Comparison of ENCODE assay signal across 15 mouse cellular contexts in the genomic region with DNA sequence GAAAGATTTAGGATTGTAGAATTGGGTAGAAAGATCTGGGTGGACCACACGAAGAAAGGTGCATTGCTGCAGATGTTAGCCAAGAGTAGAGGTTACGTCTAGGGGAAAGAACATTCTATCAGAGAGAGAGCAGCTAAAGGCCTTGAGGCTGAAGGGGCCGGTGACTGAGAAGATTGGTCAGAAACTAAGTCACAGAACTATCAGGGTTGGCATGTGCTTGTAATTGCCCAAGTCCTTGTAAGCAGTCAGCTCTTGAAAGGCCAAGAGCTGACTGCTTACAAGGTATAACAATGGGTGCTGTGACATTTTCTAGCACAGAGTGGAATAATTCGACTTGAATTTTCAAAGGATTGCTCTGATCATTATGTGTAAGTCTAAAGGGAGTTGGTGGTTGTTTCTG. TPM values are rescaled to one million over a fixed set of nuclear protein-coding genes. Genes with fewer than 3 reads are reported as not detected.
DNase-seq lines count a peak whose midpoint lies in the region.
"Had no signal": no experiment of that assay in that cellular context is flagged by ENCODE, and none has a peak within 500 bp of the region (broad histone marks: within the 10 kb centered on the region; RNA-seq: fewer than 3 reads in every experiment).

No protein-coding gene starts in this region.

- peak; percentile 53 for DNase-seq in adrenal gland, adult 2 months
- no peak for DNase-seq in adrenal gland, adult 18-20 months (ENCODE audit: low spot score in 2 of 2)
- DNase-seq in adrenal gland, postnatal 36 days = peak; percentile 28 to 30
- no peak for DNase-seq in adrenal gland, postnatal 25 days
- peak; percentile 39 for DNase-seq in lung, postnatal 25 days (ENCODE audit: low spot score)
- DNase-seq in lung, postnatal 10 days = no peak
- DNase-seq: adrenal gland, postnatal 14 days; cerebellum, adult 11 months; cerebellum, adult 18-20 months; cerebellum, adult 8-10 months; cerebellum, adult 9-11 months; cerebellum, postnatal 14 days; cerebellum, postnatal 36 days; embryo, embryonic 11 days had no signal

RNA-seq across cellular contexts. Expression of a gene that starts 38.2 kb away (rescaled TPM):
- 100 to 1,000 TPM; 281 to 503 TPM for total RNA-seq in adrenal gland, adult 2 months (2021)
- polyA plus RNA-seq in adrenal gland, adult 2 months (2012; rRNA removed) = 9.5 and 12.6 TPM in 2 replicates
- total RNA-seq in adrenal gland, adult 18-20 months (2021) = 100 to 1,000 TPM; 178 to 261 TPM
- 100 to 1,000 TPM; 287 to 356 TPM for total RNA-seq in adrenal gland, postnatal 36 days (2021)
- 306 and 392 TPM in 2 replicates for total RNA-seq in adrenal gland, postnatal 25 days (2021)
- total RNA-seq: MEL had no signal

Comparison
In these comparisons a context has a peak if more than half of its experiments do, and no peak if none do; other contexts are left out.
1. DNase-seq: peak in adrenal gland, adult 2 months (single experiment), adrenal gland, postnatal 36 days (2 of 2) and lung, postnatal 25 days (single experiment); none in adrenal gland, adult 18-20 months (0 of 2), adrenal gland, postnatal 25 days (single experiment) and lung, postnatal 10 days (single experiment).